Comparison of ENCODE assay signal across 28 mouse cellular contexts in genomic region chr12:118084806-118085205, GRCm38 (mm10).
"Had no signal": no experiment of that assay in that cellular context is flagged by ENCODE, and none has a peak within 500 bp of the region (broad histone marks: within the 10 kb centered on the region; RNA-seq: fewer than 3 reads in every experiment).

No protein-coding gene starts in this region.

- H3K36me3 ChIP-seq: heart, embryonic 12.5 days; heart, embryonic 13.5 days; heart, embryonic 15.5 days; hindbrain, embryonic 10.5 days; hindbrain, embryonic 12.5 days; hindbrain, embryonic 13.5 days; hindbrain, embryonic 15.5 days; intestine, embryonic 15.5 days; kidney, embryonic 15.5 days had no signal

- H3K4me1 ChIP-seq: heart, embryonic 13.5 days; heart, embryonic 15.5 days; hindbrain, embryonic 10.5 days; hindbrain, embryonic 12.5 days; hindbrain, embryonic 13.5 days; hindbrain, embryonic 15.5 days; intestine, embryonic 15.5 days; kidney, embryonic 15.5 days had no signal

- ATAC-seq: hindbrain, embryonic 16.5 days; hindbrain, postnatal 0 days; inflammation-experienced regulatory T-cells, adult 6 months; intestine, embryonic 15.5 days; intestine, embryonic 16.5 days; intestine, postnatal 0 days had no signal

- H3K27ac ChIP-seq: heart, embryonic 13.5 days; heart, embryonic 15.5 days; hindbrain, embryonic 10.5 days; hindbrain, embryonic 12.5 days; hindbrain, embryonic 13.5 days; hindbrain, embryonic 14.5 days; hindbrain, embryonic 15.5 days; hindbrain, postnatal 0 days; intestine, embryonic 15.5 days; kidney, embryonic 15.5 days; kidney, postnatal 0 days; layer of hippocampus, adult 2 months; left cerebral cortex, adult 2 months had no signal

- DNase-seq: heart, postnatal 10 days; heart, postnatal 14 days; heart, postnatal 36 days; kidney, adult 11 months; kidney, adult 18-20 months; kidney, adult 2 months; kidney, adult 8-10 months; kidney, adult 9 months; kidney, postnatal 14 days; kidney, postnatal 36 days had no signal

- H3K4me2 ChIP-seq: heart, embryonic 12.5 days; heart, embryonic 13.5 days; heart, embryonic 15.5 days; hindbrain, embryonic 12.5 days; hindbrain, embryonic 13.5 days; hindbrain, embryonic 14.5 days; hindbrain, embryonic 15.5 days; intestine, embryonic 15.5 days; kidney, embryonic 15.5 days had no signal

- H3K4me3 ChIP-seq: heart, embryonic 12.5 days; heart, embryonic 13.5 days; heart, embryonic 15.5 days; hindbrain, embryonic 10.5 days; hindbrain, embryonic 12.5 days; hindbrain, embryonic 13.5 days; hindbrain, embryonic 15.5 days; intestine, embryonic 15.5 days; kidney, embryonic 15.5 days; layer of hippocampus, adult 2 months; left cerebral cortex, adult 2 months had no signal

- H3K9me3 ChIP-seq: heart, embryonic 12.5 days; heart, embryonic 13.5 days; heart, embryonic 15.5 days; hindbrain, embryonic 10.5 days; hindbrain, embryonic 12.5 days; hindbrain, embryonic 13.5 days; hindbrain, embryonic 15.5 days; intestine, embryonic 15.5 days; kidney, embryonic 15.5 days had no signal

- H3K27me3 ChIP-seq: heart, embryonic 15.5 days; hindbrain, embryonic 12.5 days; hindbrain, embryonic 15.5 days; intestine, embryonic 15.5 days; kidney, embryonic 15.5 days had no signal

- H3K9ac ChIP-seq: heart, embryonic 12.5 days; heart, embryonic 13.5 days; heart, embryonic 15.5 days; hindbrain, embryonic 12.5 days; hindbrain, embryonic 13.5 days; hindbrain, embryonic 14.5 days; hindbrain, embryonic 15.5 days; intestine, embryonic 15.5 days; kidney, embryonic 15.5 days had no signal
